Mouse (Mus musculus): ENCODE results near the gene Fkbp8.

- TF ChIP-seq CTCF (IDR thresholded peaks at IDR 0.05; ENCODE audit: control insufficient read depth, insufficient read depth, insufficient read length) (no peak), USF1 (IDR thresholded peaks at IDR 0.05; ENCODE audit: low read depth) (no peak), MYOG (IDR thresholded peaks at IDR 0.05; ENCODE audit: control insufficient read depth, extremely low read depth, insufficient read length) (no peak), FOSL1 (IDR thresholded peaks at IDR 0.05; ENCODE audit: insufficient read depth, low read length, poor library complexity, severe bottlenecking) (no peak), MAX (IDR thresholded peaks at IDR 0.05) (no peak)
These were observed 7.9 kb upstream of the Fkbp8 start for GRCm38 (mm10) chr8:70519606-70520005.
